Mouse (Mus musculus): ENCODE measurements around the gene Ankrd52. TPM values are rescaled to one million over a fixed set of nuclear protein-coding genes. Genes with fewer than 3 reads are reported as not detected.

Gene Ankrd52
- polyA plus RNA-seq, 1 experiment from 2014 or later, result 4.3 TPM

- Histone ChIP-seq H3K9ac (ENCODE audit: low read length) (no peak overlapping the region), H3K4me3 (ENCODE audit: low read depth, low read length) (no peak overlapping the region), H3K27me3 (ENCODE audit: control insufficient read depth, insufficient read depth, low read length) (no peaks in the 10 kb centered on the region), H3K4me2 (replicated peaks; ENCODE audit: low read depth) (no peak overlapping the region), H3K27ac (replicated peaks) (no peak overlapping the region), H3K36me3 (ENCODE audit: control insufficient read depth, insufficient read depth, low read length) (no peaks in the 10 kb centered on the region), H3K9me3 (ENCODE audit: control insufficient read depth, low read length) (no peaks in the 10 kb centered on the region), H3K4me1 (replicated peaks; ENCODE audit: control insufficient read depth, insufficient read depth) (no peaks in the 10 kb centered on the region)
- ATAC-seq (ENCODE audit: low FRiP score, low TSS enrichment) (no peak), DNase-seq (ENCODE audit: low spot score) (no peak)
- WGBS, result 56% methylated on average over 4 of the region's 4 CpGs
- TF ChIP-seq CTCF (IDR thresholded peaks at IDR 0.05; ENCODE audit: low read depth), result no peak
- TF ChIP-seq EP300 (optimal IDR thresholded peaks at IDR 0.05), result no peak
Measured at GRCm38 (mm10) chr10:128370601-128371000, 6.3 kb upstream of the Ankrd52 start.

DNA sequence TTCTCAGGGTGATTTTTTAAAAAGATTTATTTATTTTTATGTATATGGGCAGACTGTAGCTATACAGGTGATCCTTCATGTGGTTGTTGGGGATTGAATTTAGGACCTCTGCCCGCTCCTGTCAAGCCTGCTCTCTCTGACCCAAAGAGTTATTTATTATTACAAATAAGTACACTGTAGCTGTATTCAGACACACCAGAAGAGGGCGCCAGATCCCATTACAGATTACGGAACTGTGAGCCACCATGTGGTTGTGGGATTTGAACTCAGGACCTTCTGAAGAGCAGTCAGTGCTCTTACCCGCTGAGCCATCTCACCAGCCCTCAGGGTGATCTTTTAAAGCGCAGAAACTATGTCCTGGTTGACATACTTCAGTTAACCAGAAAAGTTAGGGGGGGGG is 4.8 kb upstream of the Ankrd52 start:
- H3K4me3 ChIP-seq (ENCODE audit: low read depth, low read length), result no peak overlapping the region
- H3K27me3 ChIP-seq (ENCODE audit: control insufficient read depth, insufficient read depth, low read length), result no peaks in the 10 kb centered on the region
- H3K27ac ChIP-seq (replicated peaks), result no peak overlapping the region
- H3K9ac ChIP-seq (ENCODE audit: low read length), result no peak overlapping the region
- no peaks in the 10 kb centered on the region for H3K9me3 ChIP-seq (ENCODE audit: control insufficient read depth, low read length)
- ATAC-seq (ENCODE audit: low FRiP score, low TSS enrichment) (no peak), DNase-seq (ENCODE audit: low spot score) (no peak)
- TF ChIP-seq CTCF (IDR thresholded peaks at IDR 0.05; ENCODE audit: low read depth) (peak; percentile 46), EP300 (optimal IDR thresholded peaks at IDR 0.05) (no peak)
- 77% methylated on average over 5 of the region's 5 CpGs for WGBS
- no peaks in the 10 kb centered on the region for H3K36me3 ChIP-seq (ENCODE audit: control insufficient read depth, insufficient read depth, low read length)
- H3K4me1 ChIP-seq (replicated peaks; ENCODE audit: control insufficient read depth, insufficient read depth), result no peaks in the 10 kb centered on the region
- no peak overlapping the region for H3K4me2 ChIP-seq (replicated peaks; ENCODE audit: low read depth)

DNA sequence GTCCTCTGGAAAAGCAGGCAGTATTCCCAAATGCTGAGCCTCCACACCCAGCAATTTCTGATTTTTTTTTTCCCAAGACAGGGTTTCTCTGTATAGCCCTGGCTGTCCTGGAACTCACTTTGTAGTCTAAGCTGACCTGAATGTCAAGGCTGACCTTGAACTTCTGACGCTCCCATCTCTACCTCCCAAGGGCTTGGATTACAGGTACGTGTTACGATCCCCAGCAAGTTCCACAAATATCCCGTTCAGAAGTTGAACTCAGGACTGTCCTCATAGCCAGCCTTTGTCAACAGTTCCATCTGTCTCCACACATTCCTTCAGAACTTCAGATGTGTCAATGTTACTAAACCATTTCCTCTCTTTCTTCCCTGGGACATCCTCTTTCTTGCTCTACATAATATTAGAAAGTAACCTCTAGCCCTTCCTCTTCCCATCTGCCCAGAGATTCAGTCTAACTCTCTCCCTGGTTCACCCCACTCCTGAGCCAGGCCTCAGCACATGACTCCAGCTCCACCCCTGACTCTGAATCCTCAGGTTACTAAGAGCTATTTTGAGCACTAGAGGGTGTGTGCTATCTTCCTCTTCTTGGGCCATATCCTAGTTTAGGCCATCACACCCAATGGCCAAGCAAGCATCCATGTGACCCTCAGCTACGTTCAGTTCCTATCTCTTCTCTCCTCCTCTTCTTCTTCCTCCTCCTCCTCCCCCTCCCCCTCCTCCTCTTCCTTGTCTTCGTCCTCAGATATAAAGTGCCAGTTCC is 3.7 kb upstream of the Ankrd52 start:
- Histone ChIP-seq H3K36me3 (ENCODE audit: control insufficient read depth, insufficient read depth, low read length) (no peaks in the 10 kb centered on the region), H3K4me2 (replicated peaks; ENCODE audit: low read depth) (no peak overlapping the region), H3K27ac (replicated peaks) (no peak overlapping the region), H3K4me3 (ENCODE audit: low read depth, low read length) (no peak overlapping the region), H3K4me1 (replicated peaks; ENCODE audit: control insufficient read depth, insufficient read depth) (no peaks in the 10 kb centered on the region; the same call in 1 of the 2 replicates), H3K9ac (ENCODE audit: low read length) (no peak overlapping the region), H3K9me3 (ENCODE audit: control insufficient read depth, low read length) (no peaks in the 10 kb centered on the region), H3K27me3 (ENCODE audit: control insufficient read depth, insufficient read depth, low read length) (no peaks in the 10 kb centered on the region)
- DNase-seq (ENCODE audit: low spot score) (no peak), ATAC-seq (ENCODE audit: low FRiP score, low TSS enrichment) (no peak)
- 69% methylated on average over 6 of the region's 6 CpGs for WGBS
- no peak for TF ChIP-seq CTCF (IDR thresholded peaks at IDR 0.05; ENCODE audit: low read depth)
- TF ChIP-seq EP300 (optimal IDR thresholded peaks at IDR 0.05), result no peak

GRCm38 (mm10) chr10:128374393-128374792 is 2.5 kb upstream of the Ankrd52 start:
- WGBS, result 82% methylated on average over 6 of the region's 6 CpGs

DNA sequence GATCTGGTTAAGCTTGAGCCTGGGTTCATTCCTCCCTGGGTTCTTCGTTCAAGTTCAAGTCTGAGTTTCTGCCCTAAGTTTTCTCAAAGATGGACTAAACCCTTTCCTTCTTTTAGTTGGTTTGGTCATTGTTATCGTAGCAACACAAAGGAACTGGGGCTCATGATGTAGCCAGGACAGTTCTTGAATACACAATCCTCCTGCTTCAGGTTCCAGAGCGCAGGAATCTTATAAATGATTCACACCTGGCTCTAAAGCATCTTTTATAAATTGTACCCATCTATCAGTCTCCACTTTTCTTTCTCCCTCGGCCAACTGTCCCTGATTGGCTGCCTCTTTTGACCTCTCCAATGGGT is 838 bp upstream of the Ankrd52 start:
- DNase-seq (ENCODE audit: low spot score) (no peak), ATAC-seq (ENCODE audit: low FRiP score, low TSS enrichment) (no peak)
- Histone ChIP-seq H3K36me3 (ENCODE audit: control insufficient read depth, insufficient read depth, low read length) (peaks cover 6% of the 10 kb centered on the region; the same call in 1 of the 2 replicates), H3K27ac (replicated peaks) (peak overlapping the region; percentile 93), H3K27me3 (ENCODE audit: control insufficient read depth, insufficient read depth, low read length) (no peaks in the 10 kb centered on the region), H3K9me3 (ENCODE audit: control insufficient read depth, low read length) (no peaks in the 10 kb centered on the region), H3K4me1 (replicated peaks; ENCODE audit: control insufficient read depth, insufficient read depth) (peaks cover 3% of the 10 kb centered on the region; the same call in 1 of the 2 replicates), H3K4me3 (ENCODE audit: low read depth, low read length) (peak overlapping the region; percentile 90), H3K9ac (ENCODE audit: low read length) (peak overlapping the region; percentile 96; the same call in 1 of the 2 replicates), H3K4me2 (replicated peaks; ENCODE audit: low read depth) (peak overlapping the region; percentile 82)
- 45% methylated on average over 4 of the region's 4 CpGs for WGBS
- TF ChIP-seq CTCF (IDR thresholded peaks at IDR 0.05; ENCODE audit: low read depth) (no peak), EP300 (optimal IDR thresholded peaks at IDR 0.05) (no peak)

More at GRCm38 (mm10) chr10:128374393-128374792, 2.5 kb upstream of the Ankrd52 start:
- H3K4me1 ChIP-seq (replicated peaks; ENCODE audit: control insufficient read depth, insufficient read depth), result peaks cover 3% of the 10 kb centered on the region; the same call in 1 of the 2 replicates
- DNase-seq (ENCODE audit: low spot score), result no peak
- H3K9me3 ChIP-seq (ENCODE audit: control insufficient read depth, low read length), result no peaks in the 10 kb centered on the region
- H3K27me3 ChIP-seq (ENCODE audit: control insufficient read depth, insufficient read depth, low read length), result no peaks in the 10 kb centered on the region
- peak; percentile 44 for TF ChIP-seq CTCF (IDR thresholded peaks at IDR 0.05; ENCODE audit: low read depth)
- no peak for TF ChIP-seq EP300 (optimal IDR thresholded peaks at IDR 0.05)
- no peak overlapping the region for H3K27ac ChIP-seq (replicated peaks)
- peaks cover 3% of the 10 kb centered on the region; the same call in 1 of the 2 replicates for H3K36me3 ChIP-seq (ENCODE audit: control insufficient read depth, insufficient read depth, low read length)
- no peak overlapping the region for H3K4me2 ChIP-seq (replicated peaks; ENCODE audit: low read depth)
- no peak for ATAC-seq (ENCODE audit: low FRiP score, low TSS enrichment)
- no peak overlapping the region for H3K4me3 ChIP-seq (ENCODE audit: low read depth, low read length)
- no peak overlapping the region for H3K9ac ChIP-seq (ENCODE audit: low read length)
